Mouse (Mus musculus) liver, adult 2 months (tissue): ENCODE measurements at regions not wholly inside any gene's neighbourhood (a gene's known extent, or its start where the extent isn't known, plus 50 kb on each side); places are given as distances from the start of the nearest gene placed in this dataset.
"Not testable (repeated sequence)": the region's sequence is repeated elsewhere in the genome, so short reads cannot be mapped to it uniquely, and the experiment has no call there.

ENCODE experiments used
- DNase-seq: peaks from one replicate; pipeline ENCODE4 v3.0.0-alpha.2; 2011; ENCODE audit warnings: low read depth, low spot score; ENCODE audit errors: extremely low read depth
- H3K27ac ChIP-seq: fragments of 200-500 bp; replicated peaks from 2 replicates; pipeline ENCODE4 v1.5.1; 2012; ENCODE audit warnings: low read depth, mild to moderate bottlenecking, control low read depth, inconsistent platforms, low read length; ENCODE audit not compliant: insufficient read depth
- H3K27me3 ChIP-seq: fragments of 200-500 bp; 2 replicates; pipeline ENCODE4 v1.6.1; 2012; ENCODE audit warnings: mild to moderate bottlenecking, moderate library complexity, low read length, inconsistent platforms; ENCODE audit not compliant: control insufficient read depth, insufficient read depth
- H3K36me3 ChIP-seq: fragments of 200-500 bp; 2 replicates; pipeline ENCODE4 v1.6.1; 2012; ENCODE audit warnings: low read length, inconsistent platforms; ENCODE audit not compliant: control insufficient read depth, insufficient read depth
- H3K4me1 ChIP-seq: fragments of 200-500 bp; 2 replicates; pipeline ENCODE4 v1.6.1; 2011; ENCODE audit warnings: low read length; ENCODE audit not compliant: control insufficient read depth, insufficient read depth
- H3K4me3 ChIP-seq: fragments of 200-500 bp; 2 replicates; pipeline ENCODE4 v1.5.1; 2011; ENCODE audit warnings: low read depth, mild to moderate bottlenecking, control low read depth, low read length, moderate library complexity; ENCODE audit not compliant: insufficient read depth
- H3K79me2 ChIP-seq: fragments of 200-500 bp; 2 replicates; pipeline ENCODE4 v1.6.1; 2012; ENCODE audit warnings: inconsistent platforms, mild to moderate bottlenecking, low read length, moderate library complexity; ENCODE audit not compliant: control insufficient read depth, insufficient read depth
- H3K9ac ChIP-seq: fragments of 200-500 bp; 2 replicates; pipeline ENCODE4 v1.6.1; 2012; ENCODE audit warnings: low read depth, mild to moderate bottlenecking, control low read depth, inconsistent platforms, low read length
- CTCF ChIP-seq: fragments of 200-500 bp; IDR thresholded peaks from 2 replicates; pipeline ENCODE4 v1.5.1; 2011; ENCODE audit warnings: low read depth, low read length, control low read depth
- POLR2A ChIP-seq: fragments of 200-500 bp; IDR thresholded peaks from 2 replicates; pipeline ENCODE4 v1.6.1; 2011; ENCODE audit warnings: low read length, control low read depth; ENCODE audit not compliant: insufficient read depth; ENCODE audit errors: extremely low read depth
- WGBS: fragments of 180-500 bp; shearing (Covaris S2); methylation state at CpG from one replicate; pipeline ENCODE4 v1.1.7; 2018; 5-methylcytosine and 5-hydroxymethylcytosine counted together

GRCm38 (mm10) chrX:50675356-50675755 lies 165.5 kb upstream of the Stk26 start:
- TF ChIP-seq POLR2A (no peak), CTCF (peak; percentile 26; the same call in 1 of the 2 replicates)
- H3K79me2 ChIP-seq = no peaks in the 10 kb centered on the region
- no peak overlapping the region for H3K9ac ChIP-seq
- H3K36me3 ChIP-seq = no peaks in the 10 kb centered on the region
- no peaks in the 10 kb centered on the region for H3K27me3 ChIP-seq
- H3K4me1 ChIP-seq = no peaks in the 10 kb centered on the region
- peak; percentile 30 for DNase-seq
- H3K4me3 ChIP-seq = no peak overlapping the region
- H3K27ac ChIP-seq = no peak overlapping the region
- WGBS = 22% methylated on average over 6 of the region's 6 CpGs

GRCm38 (mm10) chrX:50657835-50658565 lies 182.8 kb upstream of the Stk26 start:
- no peak overlapping the region for H3K9ac ChIP-seq
- H3K27ac ChIP-seq = no peak overlapping the region
- H3K4me3 ChIP-seq = no peak overlapping the region
- TF ChIP-seq CTCF (peak; percentile 73), POLR2A (no peak)
- H3K79me2 ChIP-seq = no peaks in the 10 kb centered on the region
- H3K4me1 ChIP-seq = no peaks in the 10 kb centered on the region
- H3K36me3 ChIP-seq = no peaks in the 10 kb centered on the region
- WGBS = 35% methylated on average over 9 of the region's 9 CpGs
- no peaks in the 10 kb centered on the region for H3K27me3 ChIP-seq
- peak; percentile 24 for DNase-seq

GRCm38 (mm10) chrX:50657180-50657834 lies 183.5 kb upstream of the Stk26 start:
- H3K36me3 ChIP-seq = no peaks in the 10 kb centered on the region
- no peaks in the 10 kb centered on the region for H3K4me1 ChIP-seq
- TF ChIP-seq CTCF (no peak), POLR2A (no peak)
- H3K79me2 ChIP-seq = no peaks in the 10 kb centered on the region
- H3K4me3 ChIP-seq = no peak overlapping the region
- 73% methylated on average over 6 of the region's 6 CpGs for whole genome bisulfite sequencing
- no peak overlapping the region for H3K27ac ChIP-seq
- no peak for DNase-seq
- no peaks in the 10 kb centered on the region for H3K27me3 ChIP-seq
- no peak overlapping the region for H3K9ac ChIP-seq

- H3K27me3 ChIP-seq, H3K9ac ChIP-seq, H3K4me1 ChIP-seq, H3K79me2 ChIP-seq, H3K36me3 ChIP-seq, H3K4me3 ChIP-seq, DNase-seq, H3K27ac ChIP-seq: not testable (repeated sequence)
- 93% methylated on average over 1 of the region's 1 CpGs for WGBS
These were observed 185.5 kb upstream of the Stk26 start for GRCm38 (mm10) chrX:50655380-50655779.

GRCm38 (mm10) chrX:50641347-50641746 lies 199.5 kb upstream of the Stk26 start:
- H3K9ac ChIP-seq = no peak overlapping the region
- 26% methylated on average over 4 of the region's 4 CpGs for WGBS
- DNase-seq = no peak
- TF ChIP-seq CTCF = no peak
- no peak for TF ChIP-seq POLR2A
- H3K4me1 ChIP-seq = no peaks in the 10 kb centered on the region
- H3K27me3 ChIP-seq = no peaks in the 10 kb centered on the region
- H3K36me3 ChIP-seq = no peaks in the 10 kb centered on the region
- H3K79me2 ChIP-seq = no peaks in the 10 kb centered on the region
- no peak overlapping the region for H3K27ac ChIP-seq
- H3K4me3 ChIP-seq = no peak overlapping the region

- Histone ChIP-seq H3K36me3 (no peaks in the 10 kb centered on the region; the same call in 1 of the 2 replicates), H3K4me1 (no peaks in the 10 kb centered on the region), H3K79me2 (0 out of 2 replicates have a peak, but pooled peaks cover 3% of the 10 kb centered on the region), H3K27me3 (no peaks in the 10 kb centered on the region), H3K9ac (peak overlapping the region; percentile 66; the same call in 1 of the 2 replicates), H3K27ac (peak overlapping the region; percentile 76), H3K4me3 (peak overlapping the region; percentile 72)
- no peak for DNase-seq
- 3% methylated on average over 6 of the region's 6 CpGs for WGBS
- no peak for TF ChIP-seq CTCF
- TF ChIP-seq POLR2A = no peak
These were observed 205.2 kb upstream of the Stk26 start for GRCm38 (mm10) chrX:50635634-50636033.
